ENCODE assay signal across 8 mouse cellular contexts in the genomic region with DNA sequence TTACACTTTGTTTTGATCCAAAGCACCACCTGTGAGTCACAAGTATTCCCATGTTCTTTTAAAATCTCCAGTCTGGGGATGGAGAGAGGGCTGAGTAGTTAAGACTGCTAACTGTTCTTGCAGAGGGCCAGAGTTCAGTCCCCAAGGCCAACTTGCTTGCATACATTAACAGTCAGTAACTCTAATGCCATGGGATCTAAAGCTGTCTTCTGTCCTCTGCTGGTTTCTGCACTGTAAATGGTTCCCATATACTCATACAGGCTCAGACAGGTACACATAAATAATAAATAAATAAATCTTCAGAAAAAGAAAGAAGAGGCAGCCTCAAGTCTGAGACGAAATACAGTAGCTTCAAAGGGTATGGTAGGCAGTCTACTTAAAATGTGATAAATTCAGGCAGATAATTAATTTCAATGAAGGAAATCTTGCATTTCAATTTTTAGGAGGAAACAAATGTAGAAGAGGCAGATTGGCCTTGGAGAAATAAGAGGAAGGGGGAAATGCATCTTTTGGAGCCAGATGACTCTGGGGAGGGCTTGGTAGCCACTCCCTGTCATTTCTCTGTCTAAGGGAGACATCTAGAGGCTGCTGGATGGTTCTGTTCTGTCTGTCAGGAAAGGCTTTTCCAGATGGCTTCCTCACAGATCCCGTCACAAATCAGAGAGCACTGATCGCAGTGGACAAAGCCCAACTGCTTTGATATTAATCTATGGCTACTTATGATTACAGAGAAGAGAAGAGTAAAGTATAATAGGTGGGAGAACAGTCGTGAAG. TPM values are rescaled to one million over a fixed set of nuclear protein-coding genes. Genes with fewer than 3 reads are reported as not detected.
DNase-seq lines count a peak whose midpoint lies in the region; TF ChIP-seq lines count a peak whose summit lies in the region.

No protein-coding gene starts in this region.

- TF ChIP-seq CTCF in left cerebral cortex, adult 2 months (IDR thresholded peaks at IDR 0.05), result peak; percentile 63

- intact Hi-C loops in left cerebral cortex, adult 2 months (cut with DNase I), result loop anchor here (1.0 to 5.0 kb wide), 4 partner anchors 93 to 453 kb away; no protein-coding TSS in a partner anchor
- intact Hi-C loops in left cerebral cortex, postnatal 36 days (cut with DNase I), result loop anchor here (2.0 to 5.0 kb wide), 3 partner anchors 118 to 455 kb away; a partner anchor contains a TSS

- no peak overlapping the region for H3K9ac ChIP-seq in ES-E14 (ENCODE audit: insufficient read depth, low read depth, low read length, poor library complexity, severe bottlenecking)

- no peaks in the 10 kb centered on the region for H3K9me3 ChIP-seq in ES-E14 (ENCODE audit: control insufficient read depth, insufficient read depth, low read depth, low read length)

- DNase-seq in cerebellum, postnatal 10 days, result peak; percentile 54 to 60
- no peak for DNase-seq in cerebellum, adult 8-10 months
- peak in 1 of 2 experiments; percentile 13 for DNase-seq in left cerebral cortex, adult 2 months (ENCODE audit: extremely low spot score in 1 of 2, low spot score in 2 of 2)
- no peak for DNase-seq in left cerebral cortex, postnatal 36 days (ENCODE audit: low spot score in 2 of 2)
- no peak for DNase-seq in ES-E14 (ENCODE audit: low read depth, low spot score)
- peak; percentile 43 to 50 for DNase-seq in kidney, postnatal 25 days
- peak; percentile 22 for DNase-seq in thymus, postnatal 4 days
- no peak for DNase-seq in urinary bladder, postnatal 10 days (ENCODE audit: low spot score)

- no peak overlapping the region for H3K4me3 ChIP-seq in left cerebral cortex, adult 2 months
- no peak overlapping the region for H3K4me3 ChIP-seq in ES-E14 (ENCODE audit: insufficient read depth in 1 of 2, low read depth in 1 of 2, low read length in 2 of 2, poor library complexity in 1 of 2, severe bottlenecking in 1 of 2)

- no peaks in the 10 kb centered on the region for H3K4me1 ChIP-seq in ES-E14 (ENCODE audit: control insufficient read depth in 2 of 2, insufficient read depth in 2 of 2, low read length in 2 of 2, poor library complexity in 1 of 2)

- in situ Hi-C loops in ES-E14 (cut with MboI; ENCODE audit: low sequenced_read_pairs in 2 of 2, unreplicated experiment in 2 of 2), result no loop called here

- no peaks in the 10 kb centered on the region for H3K36me3 ChIP-seq in ES-E14 (ENCODE audit: control insufficient read depth, insufficient read depth, low read length, poor library complexity, severe bottlenecking)

- no peak overlapping the region for H3K27ac ChIP-seq in left cerebral cortex, adult 2 months
- H3K27ac ChIP-seq in ES-E14 (ENCODE audit: insufficient read depth, low read depth, low read length, poor library complexity, severe bottlenecking), result no peak overlapping the region

TF ChIP-seq in ES-E14, 5 proteins besides CTCF, POLR2A, EP300 and RAD21:
- no peak for TF ChIP-seq MAFK (IDR thresholded peaks at IDR 0.05; ENCODE audit: insufficient read depth, low read depth, low read length)
- peak; percentile 46; the same call in 1 of the 2 replicates for TF ChIP-seq ZC3H11A (IDR thresholded peaks at IDR 0.05; ENCODE audit: borderline replicate concordance, low read depth, low read length)

RNA-seq across cellular contexts. Expression of a gene that starts 16.2 kb away (rescaled TPM):
- 10 to 100 TPM; 43.3 to 44.5 TPM for total RNA-seq in left cerebral cortex, adult 2 months (2021)
- 10 to 100 TPM; 42.9 to 43.3 TPM for total RNA-seq in left cerebral cortex, postnatal 36 days (2021)
- 19.4 and 20.3 TPM in 2 replicates for total RNA-seq in ES-E14 (2012; rRNA removed)

RNA-seq across cellular contexts. Expression of a gene that starts 18.6 kb away (rescaled TPM):
- 10 to 100 TPM; 63.5 to 73.9 TPM for total RNA-seq in left cerebral cortex, adult 2 months (2021)
- 10 to 100 TPM; 53.8 to 69.7 TPM for total RNA-seq in left cerebral cortex, postnatal 36 days (2021)
- 41.1 and 42.3 TPM in 2 replicates for total RNA-seq in ES-E14 (2012; rRNA removed)

Comparison
In these comparisons a context has a peak if more than half of its experiments do, and no peak if none do; other contexts are left out.
1. DNase-seq: peak in cerebellum, postnatal 10 days (2 of 2), kidney, postnatal 25 days (2 of 2) and thymus, postnatal 4 days (single experiment); none in cerebellum, adult 8-10 months (single experiment), left cerebral cortex, postnatal 36 days (0 of 2), ES-E14 (single experiment) and urinary bladder, postnatal 10 days (single experiment).